Mouse (Mus musculus): ENCODE data around the gene Dph1. TPM values are rescaled to one million over a fixed set of nuclear protein-coding genes. Genes with fewer than 3 reads are reported as not detected.

Dph1 gene
- polyA plus RNA-seq, 1 experiment from 2014 or later = 21.1 TPM

- WGBS = 81% methylated on average over 18 of the region's 18 CpGs
- Histone ChIP-seq H3K27me3 (ENCODE audit: control insufficient read depth, insufficient read depth, low read length) (no peaks in the 10 kb centered on the region), H3K4me2 (ENCODE audit: low read depth) (no peak overlapping the region), H3K4me1 (ENCODE audit: control insufficient read depth, insufficient read depth, low read length) (peaks cover 2% of the 10 kb centered on the region), H3K36me3 (ENCODE audit: control insufficient read depth, insufficient read depth, low read length) (peaks cover 2% of the 10 kb centered on the region; the same call in 1 of the 2 replicates), H3K9me3 (ENCODE audit: control insufficient read depth, low read length) (no peaks in the 10 kb centered on the region), H3K27ac (ENCODE audit: low read depth, low read length) (no peak overlapping the region), H3K9ac (ENCODE audit: low read length) (no peak overlapping the region), H3K4me3 (ENCODE audit: low read depth, low read length) (no peak overlapping the region)
- ATAC-seq (ENCODE audit: insufficient read depth, low FRiP score, low TSS enrichment) (no peak), DNase-seq (ENCODE audit: low spot score) (no peak)
Observed at GRCm38 (mm10) chr11:75152603-75153557, 38.2 kb downstream of the Dph1 start.

DNA sequence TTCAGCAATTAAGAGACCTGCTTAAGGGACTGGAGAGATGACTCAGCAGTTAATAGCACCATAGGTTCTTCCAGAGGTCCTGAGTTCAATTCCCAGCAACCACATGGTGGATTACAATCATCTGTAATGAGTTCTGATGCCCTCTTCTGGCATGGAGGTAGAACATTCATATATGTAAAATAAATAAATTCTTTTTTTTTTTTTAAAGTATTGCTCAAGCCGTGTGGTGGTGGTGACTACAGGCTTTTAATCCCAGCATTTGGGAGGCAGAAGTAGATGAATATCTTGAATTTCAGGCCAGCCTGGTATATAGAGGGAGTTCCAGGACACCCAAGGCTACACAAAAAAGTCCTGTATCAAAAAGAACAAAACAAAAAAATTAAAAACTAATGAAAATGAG lies 40.7 kb downstream of the Dph1 start:
- H3K36me3 ChIP-seq (ENCODE audit: control insufficient read depth, insufficient read depth, low read length) = peaks cover 2% of the 10 kb centered on the region; the same call in 1 of the 2 replicates

GRCm38 (mm10) chr11:75148332-75149035 lies 42.6 kb downstream of the Dph1 start:
- H3K36me3 ChIP-seq (ENCODE audit: control insufficient read depth, insufficient read depth, low read length) = peaks cover 4% of the 10 kb centered on the region
- no peak overlapping the region for H3K4me2 ChIP-seq (ENCODE audit: low read depth)
- no peaks in the 10 kb centered on the region for H3K9me3 ChIP-seq (ENCODE audit: control insufficient read depth, low read length)
- no peak overlapping the region for H3K4me3 ChIP-seq (ENCODE audit: low read depth, low read length)
- 0 out of 2 replicates have a peak overlapping the region, but pooled peaks have one; percentile 6 for H3K9ac ChIP-seq (ENCODE audit: low read length)
- peaks cover 9% of the 10 kb centered on the region for H3K4me1 ChIP-seq (ENCODE audit: control insufficient read depth, insufficient read depth, low read length)
- WGBS = 90% methylated on average over 10 of the region's 11 CpGs
- no peak for ATAC-seq (ENCODE audit: insufficient read depth, low FRiP score, low TSS enrichment)
- peak overlapping the region; percentile 83 for H3K27ac ChIP-seq (ENCODE audit: low read depth, low read length)
- no peak for DNase-seq (ENCODE audit: low spot score)
- no peaks in the 10 kb centered on the region for H3K27me3 ChIP-seq (ENCODE audit: control insufficient read depth, insufficient read depth, low read length)

More for the DNA sequence above, 40.7 kb downstream of the Dph1 start:
- Histone ChIP-seq H3K27ac (ENCODE audit: low read depth, low read length) (no peak overlapping the region), H3K27me3 (ENCODE audit: control insufficient read depth, insufficient read depth, low read length) (no peaks in the 10 kb centered on the region), H3K9me3 (ENCODE audit: control insufficient read depth, low read length) (no peaks in the 10 kb centered on the region), H3K4me2 (ENCODE audit: low read depth) (no peak overlapping the region), H3K4me3 (ENCODE audit: low read depth, low read length) (no peak overlapping the region), H3K9ac (ENCODE audit: low read length) (no peak overlapping the region), H3K4me1 (ENCODE audit: control insufficient read depth, insufficient read depth, low read length) (peaks cover 9% of the 10 kb centered on the region)
- ATAC-seq (ENCODE audit: insufficient read depth, low FRiP score, low TSS enrichment) = no peak
- no peak for DNase-seq (ENCODE audit: low spot score)
- 78% methylated on average over 1 of the region's 1 CpGs for WGBS

GRCm38 (mm10) chr11:75147846-75148168 lies 43.2 kb downstream of the Dph1 start:
- peaks cover 9% of the 10 kb centered on the region for H3K4me1 ChIP-seq (ENCODE audit: control insufficient read depth, insufficient read depth, low read length)
- H3K9me3 ChIP-seq (ENCODE audit: control insufficient read depth, low read length) = no peaks in the 10 kb centered on the region
- no peak overlapping the region for H3K4me3 ChIP-seq (ENCODE audit: low read depth, low read length)
- ATAC-seq (ENCODE audit: insufficient read depth, low FRiP score, low TSS enrichment) = no peak
- DNase-seq (ENCODE audit: low spot score) = peak; percentile 57
- H3K27me3 ChIP-seq (ENCODE audit: control insufficient read depth, insufficient read depth, low read length) = no peaks in the 10 kb centered on the region
- H3K27ac ChIP-seq (ENCODE audit: low read depth, low read length) = peak overlapping the region; percentile 83
- no peak overlapping the region for H3K4me2 ChIP-seq (ENCODE audit: low read depth)
- H3K9ac ChIP-seq (ENCODE audit: low read length) = 0 out of 2 replicates have a peak overlapping the region, but pooled peaks have one; percentile 6
- WGBS = 46% methylated on average over 3 of the region's 3 CpGs
- H3K36me3 ChIP-seq (ENCODE audit: control insufficient read depth, insufficient read depth, low read length) = peaks cover 4% of the 10 kb centered on the region

DNA sequence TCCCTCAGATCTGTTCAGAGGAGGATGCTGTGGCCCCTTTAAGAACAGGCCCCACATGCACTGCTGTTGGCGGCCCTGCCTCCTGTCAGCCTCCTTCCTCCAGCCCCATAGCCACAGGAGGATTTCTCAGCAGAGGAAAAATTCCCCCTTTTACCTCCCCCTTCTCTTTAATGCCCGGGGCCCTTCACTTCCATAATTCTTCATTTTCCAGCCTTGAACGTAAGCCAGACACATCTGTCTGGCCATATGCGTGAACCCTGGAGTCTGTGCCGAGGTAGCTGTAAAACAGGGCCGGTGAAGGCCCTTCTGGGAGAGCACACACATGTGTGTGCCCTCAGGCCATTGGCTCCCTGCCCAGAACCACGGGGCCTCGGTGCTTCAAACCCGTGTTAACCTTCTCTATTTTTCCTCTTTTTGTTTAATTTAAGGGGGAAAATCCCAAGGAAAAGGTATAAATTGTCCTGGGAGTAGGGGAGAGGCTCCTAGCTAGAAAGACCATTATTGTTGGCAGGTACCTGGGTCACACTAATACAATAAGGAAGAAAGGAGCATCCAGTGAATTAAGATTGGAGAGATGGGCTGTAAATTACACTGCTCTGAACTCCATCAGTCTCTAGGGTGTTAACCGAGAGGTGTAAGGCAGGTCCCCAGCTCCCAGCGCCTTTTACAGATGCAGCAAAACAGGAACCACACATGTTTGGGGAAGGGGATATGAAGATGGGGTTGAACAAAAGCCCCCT lies 43.8 kb downstream of the Dph1 start:
- peak; percentile 55; the same call in 1 of the 2 replicates for ATAC-seq (ENCODE audit: insufficient read depth, low FRiP score, low TSS enrichment)

GRCm38 (mm10) chr11:75145841-75146240 lies 45.2 kb downstream of the Dph1 start:
- DNase-seq (ENCODE audit: low spot score) = no peak
- no peak overlapping the region for H3K4me3 ChIP-seq (ENCODE audit: low read depth, low read length)
- H3K36me3 ChIP-seq (ENCODE audit: control insufficient read depth, insufficient read depth, low read length) = peaks cover 4% of the 10 kb centered on the region
- H3K9ac ChIP-seq (ENCODE audit: low read length) = no peak overlapping the region
- H3K4me2 ChIP-seq (ENCODE audit: low read depth) = no peak overlapping the region
- peaks cover 15% of the 10 kb centered on the region for H3K4me1 ChIP-seq (ENCODE audit: control insufficient read depth, insufficient read depth, low read length)
- WGBS = 88% methylated on average over 2 of the region's 2 CpGs
- no peak overlapping the region for H3K27ac ChIP-seq (ENCODE audit: low read depth, low read length)
- no peaks in the 10 kb centered on the region for H3K9me3 ChIP-seq (ENCODE audit: control insufficient read depth, low read length)
- no peak for ATAC-seq (ENCODE audit: insufficient read depth, low FRiP score, low TSS enrichment)
- H3K27me3 ChIP-seq (ENCODE audit: control insufficient read depth, insufficient read depth, low read length) = no peaks in the 10 kb centered on the region

More for the DNA sequence above, 43.8 kb downstream of the Dph1 start:
- Histone ChIP-seq H3K9me3 (ENCODE audit: control insufficient read depth, low read length) (no peaks in the 10 kb centered on the region), H3K36me3 (ENCODE audit: control insufficient read depth, insufficient read depth, low read length) (peaks cover 4% of the 10 kb centered on the region), H3K4me2 (ENCODE audit: low read depth) (no peak overlapping the region), H3K27ac (ENCODE audit: low read depth, low read length) (peak overlapping the region; percentile 83), H3K9ac (ENCODE audit: low read length) (no peak overlapping the region), H3K4me1 (ENCODE audit: control insufficient read depth, insufficient read depth, low read length) (peaks cover 9% of the 10 kb centered on the region), H3K4me3 (ENCODE audit: low read depth, low read length) (no peak overlapping the region), H3K27me3 (ENCODE audit: control insufficient read depth, insufficient read depth, low read length) (no peaks in the 10 kb centered on the region)
- 46% methylated on average over 11 of the region's 11 CpGs for WGBS
- DNase-seq (ENCODE audit: low spot score) = peak; percentile 65

DNA sequence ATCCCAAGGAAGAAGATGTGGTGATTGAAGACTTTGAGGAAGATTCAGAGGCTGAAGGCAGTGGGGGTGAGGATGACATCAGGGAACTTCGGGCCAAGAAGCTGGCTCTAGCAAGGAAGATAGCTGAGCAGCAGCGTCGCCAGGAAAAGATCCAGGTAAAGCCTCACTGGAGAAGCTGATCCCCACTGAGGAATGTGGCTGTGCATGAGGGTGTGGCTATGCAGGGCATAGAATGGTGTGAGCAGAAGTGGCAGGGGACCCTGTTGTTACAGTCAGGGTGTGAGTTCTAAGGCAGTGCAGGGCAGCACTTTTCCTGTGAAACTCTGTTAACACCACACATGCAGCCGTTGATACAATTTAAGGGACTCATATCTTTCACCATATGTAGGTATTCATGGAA lies 48.3 kb downstream of the Dph1 start:
- ATAC-seq (ENCODE audit: insufficient read depth, low FRiP score, low TSS enrichment) (no peak), DNase-seq (ENCODE audit: low spot score) (no peak)
- no peak overlapping the region for H3K9ac ChIP-seq (ENCODE audit: low read length)
- no peaks in the 10 kb centered on the region for H3K27me3 ChIP-seq (ENCODE audit: control insufficient read depth, insufficient read depth, low read length)
- H3K4me2 ChIP-seq (ENCODE audit: low read depth) = no peak overlapping the region
- peaks cover 16% of the 10 kb centered on the region for H3K4me1 ChIP-seq (ENCODE audit: control insufficient read depth, insufficient read depth, low read length)
- no peak overlapping the region for H3K4me3 ChIP-seq (ENCODE audit: low read depth, low read length)
- H3K36me3 ChIP-seq (ENCODE audit: control insufficient read depth, insufficient read depth, low read length) = peaks cover 4% of the 10 kb centered on the region; the same call in 1 of the 2 replicates
- no peaks in the 10 kb centered on the region for H3K9me3 ChIP-seq (ENCODE audit: control insufficient read depth, low read length)
- 90% methylated on average over 4 of the region's 4 CpGs for WGBS
- H3K27ac ChIP-seq (ENCODE audit: low read depth, low read length) = no peak overlapping the region

- DNase-seq (ENCODE audit: low spot score) = no peak
- no peak for ATAC-seq (ENCODE audit: insufficient read depth, low FRiP score, low TSS enrichment)
- Histone ChIP-seq H3K27me3 (ENCODE audit: control insufficient read depth, insufficient read depth, low read length) (no peaks in the 10 kb centered on the region), H3K4me1 (ENCODE audit: control insufficient read depth, insufficient read depth, low read length) (peaks cover 14% of the 10 kb centered on the region; the same call in 1 of the 2 replicates), H3K4me2 (ENCODE audit: low read depth) (no peak overlapping the region), H3K4me3 (ENCODE audit: low read depth, low read length) (no peak overlapping the region), H3K27ac (ENCODE audit: low read depth, low read length) (no peak overlapping the region), H3K9ac (ENCODE audit: low read length) (no peak overlapping the region), H3K9me3 (ENCODE audit: control insufficient read depth, low read length) (no peaks in the 10 kb centered on the region), H3K36me3 (ENCODE audit: control insufficient read depth, insufficient read depth, low read length) (peaks cover 4% of the 10 kb centered on the region; the same call in 1 of the 2 replicates)
- WGBS = 70% methylated on average over 1 of the region's 1 CpGs
Observed at GRCm38 (mm10) chr11:75141913-75142312, 49.1 kb downstream of the Dph1 start.

Data from neural tube, embryonic 11.5 days (tissue).